Mouse (Mus musculus) stomach, postnatal 0 days (tissue): Measurements from ENCODE around the gene Olfr692.

ENCODE experiments used
- CTCF ChIP-seq: IDR thresholded peaks from 2 replicates; pipeline ENCODE4 v1.5.1; 2016; ENCODE audit warnings: antibody characterized with exemption, low read depth, mild to moderate bottlenecking, moderate library complexity
- EP300 ChIP-seq: optimal IDR thresholded peaks from 2 replicates; pipeline ENCODE3; 2016; ENCODE audit warnings: antibody characterized with exemption

DNA sequence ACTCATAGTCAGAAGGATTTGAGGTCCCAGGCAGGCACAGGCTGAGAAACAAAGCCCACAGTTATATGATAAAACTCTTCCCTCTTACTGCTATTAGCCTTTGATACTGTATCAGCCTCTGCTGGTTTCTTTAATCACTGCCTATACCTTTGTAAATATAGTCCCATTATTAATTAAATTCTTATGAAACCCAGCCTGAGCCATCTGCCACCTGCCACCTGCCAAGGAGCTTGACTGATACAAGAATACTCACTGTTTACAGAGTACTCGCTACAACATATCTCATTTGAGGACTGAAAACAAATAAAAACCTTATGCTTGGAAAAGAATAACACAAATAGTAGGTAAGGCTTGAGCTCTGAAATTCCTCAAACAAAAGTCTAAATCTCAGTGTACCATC lies 26.6 kb downstream of the Olfr692 start:
- TF ChIP-seq CTCF (no peak), EP300 (no peak)
